Mouse (Mus musculus) cortical plate, adult 2 months (tissue): Measurements from ENCODE around the gene Olfr718-ps1.

Experiments used
- CTCF ChIP-seq: fragments of 200-500 bp; IDR thresholded peaks from 2 replicates; pipeline ENCODE4 v1.5.1; 2011; ENCODE audit warnings: mild to moderate bottlenecking, control low read depth, low read length; ENCODE audit not compliant: insufficient read depth; ENCODE audit errors: extremely low read depth
- POLR2A ChIP-seq: fragments of 200-500 bp; IDR thresholded peaks from 2 replicates; pipeline ENCODE4 v1.6.1; 2011; ENCODE audit warnings: mild to moderate bottlenecking, low read length, control low read depth; ENCODE audit not compliant: insufficient read depth; ENCODE audit errors: extremely low read depth

- TF ChIP-seq CTCF (0 out of 2 replicates have a peak, but pooled peaks have one; percentile 7), POLR2A (no peak)
Observed at GRCm38 (mm10) chr5:143177541-143178200, 30.3 kb upstream of the Olfr718-ps1 start.
